Mouse (Mus musculus) cortical plate, adult 2 months (tissue): ENCODE measurements around the gene Thrb. TPM values are rescaled to one million over a fixed set of nuclear protein-coding genes. Genes with fewer than 3 reads are reported as not detected.
"Not testable (repeated sequence)": the region's sequence is repeated elsewhere in the genome, so short reads cannot be mapped to it uniquely, and the experiment has no call there.

Source experiments
- H3K27ac ChIP-seq: fragments of 200-500 bp; 2 replicates; pipeline ENCODE4 v1.5.1; 2012; ENCODE audit warnings: low read length, control low read depth, inconsistent platforms; ENCODE audit not compliant: insufficient read depth
- H3K4me1 ChIP-seq: fragments of 200-500 bp; 2 replicates; pipeline ENCODE4 v1.6.1; 2011; ENCODE audit warnings: low read length; ENCODE audit not compliant: control insufficient read depth, insufficient read depth
- H3K4me3 ChIP-seq: fragments of 200-500 bp; 2 replicates; pipeline ENCODE4 v1.5.1; 2011; ENCODE audit warnings: mild to moderate bottlenecking, low read length, control low read depth; ENCODE audit not compliant: insufficient read depth
- CTCF ChIP-seq: fragments of 200-500 bp; IDR thresholded peaks from 2 replicates; pipeline ENCODE4 v1.5.1; 2011; ENCODE audit warnings: mild to moderate bottlenecking, control low read depth, low read length; ENCODE audit not compliant: insufficient read depth; ENCODE audit errors: extremely low read depth
- POLR2A ChIP-seq: fragments of 200-500 bp; IDR thresholded peaks from 2 replicates; pipeline ENCODE4 v1.6.1; 2011; ENCODE audit warnings: mild to moderate bottlenecking, low read length, control low read depth; ENCODE audit not compliant: insufficient read depth; ENCODE audit errors: extremely low read depth
- polyA plus RNA-seq: library from polyadenylated mRNA; depleted of rRNA; stranded (reverse); fragments of >200 nt; gene quantifications from 2 replicates; pipeline ENCODE4 v1.2.3, GENCODE M21; 2012

The Thrb gene
- polyA plus RNA-seq, 1 experiment = 27.3 TPM

DNA sequence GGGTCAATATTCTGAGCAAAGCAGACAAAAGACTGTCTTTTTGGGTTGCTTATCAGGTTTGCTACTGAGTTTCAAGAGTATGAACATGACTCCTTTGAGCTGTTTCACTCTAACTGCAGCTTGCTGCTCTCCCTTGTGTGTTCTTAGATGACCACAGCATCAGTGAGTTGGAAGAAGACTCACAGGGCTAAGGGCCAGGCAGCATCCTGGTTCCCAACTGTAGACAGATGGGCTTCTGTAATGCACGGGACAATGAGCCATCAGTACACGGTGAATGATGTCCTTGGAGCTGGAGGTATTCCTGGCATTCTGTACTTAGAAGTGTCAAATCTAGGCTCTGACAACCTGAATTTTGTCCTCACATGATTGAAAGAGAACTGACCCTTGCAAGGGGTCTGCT lies 255.5 kb downstream of the Thrb start:
- Histone ChIP-seq H3K27ac (no peak overlapping the region), H3K4me3 (no peak overlapping the region), H3K4me1 (peaks cover 3% of the 10 kb centered on the region; the same call in 1 of the 2 replicates)
- no peak for TF ChIP-seq CTCF
- no peak for TF ChIP-seq POLR2A

DNA sequence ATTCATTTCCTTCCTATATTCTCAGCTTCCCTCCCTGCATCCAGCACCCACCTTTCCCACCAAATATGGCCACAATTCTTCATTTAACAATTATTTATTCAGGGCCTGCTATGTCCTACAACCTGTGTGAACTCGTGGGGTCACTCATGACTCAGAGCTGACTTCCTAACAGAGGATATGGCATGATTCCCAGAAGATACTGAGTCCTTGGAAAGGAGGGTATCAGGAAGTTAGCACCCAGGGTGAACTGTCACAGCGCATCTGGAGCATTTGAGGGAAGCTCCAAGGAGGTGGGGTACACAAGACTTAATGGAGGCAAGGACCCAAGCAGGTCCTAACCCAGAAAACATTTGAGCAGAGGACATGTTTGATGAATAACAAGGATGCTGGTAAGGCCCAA lies 256.6 kb downstream of the Thrb start:
- TF ChIP-seq CTCF = no peak
- no peak for TF ChIP-seq POLR2A
- H3K4me1 ChIP-seq = peaks cover 3% of the 10 kb centered on the region; the same call in 1 of the 2 replicates
- no peak overlapping the region for H3K4me3 ChIP-seq
- no peak overlapping the region for H3K27ac ChIP-seq

DNA sequence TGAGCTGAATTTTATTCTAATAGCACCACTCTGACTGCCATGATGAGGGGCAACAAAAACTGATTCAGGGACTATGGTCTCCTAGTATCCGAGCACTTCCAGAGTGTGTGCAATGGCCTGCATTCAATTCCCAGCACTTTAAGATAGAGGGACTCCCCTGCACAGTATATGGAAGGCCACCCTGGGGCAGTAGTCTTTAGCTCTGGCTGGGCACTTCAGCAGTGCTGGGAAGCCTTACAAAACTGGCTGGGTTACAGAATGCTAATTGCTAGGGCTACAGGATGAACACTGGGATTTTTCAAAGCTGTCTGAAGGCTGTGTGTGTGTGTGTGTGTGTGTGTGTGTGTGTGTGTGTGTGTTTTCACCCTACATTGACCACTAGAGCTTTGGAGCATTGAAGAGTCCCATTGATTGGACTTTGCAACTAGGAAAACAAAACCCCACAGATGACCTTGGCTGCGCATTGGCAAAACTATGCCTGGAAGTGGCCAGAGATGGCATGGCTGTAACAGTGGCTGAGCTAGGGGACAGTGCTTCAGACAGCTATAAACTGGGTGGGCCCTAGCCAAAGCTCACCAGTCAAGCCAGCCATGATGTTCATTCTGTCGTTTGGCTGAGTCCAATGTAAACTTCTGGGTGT lies 257.2 kb downstream of the Thrb start:
- TF ChIP-seq CTCF = no peak
- no peak for TF ChIP-seq POLR2A
- Histone ChIP-seq H3K4me1 (peaks cover 3% of the 10 kb centered on the region; the same call in 1 of the 2 replicates), H3K4me3 (no peak overlapping the region), H3K27ac (no peak overlapping the region)

GRCm38 (mm10) chr14:17917899-17918298 lies 257.8 kb downstream of the Thrb start:
- Histone ChIP-seq H3K4me1 (peaks cover 1% of the 10 kb centered on the region; the same call in 1 of the 2 replicates), H3K27ac (no peak overlapping the region), H3K4me3 (no peak overlapping the region)
- TF ChIP-seq CTCF = no peak
- no peak for TF ChIP-seq POLR2A

DNA sequence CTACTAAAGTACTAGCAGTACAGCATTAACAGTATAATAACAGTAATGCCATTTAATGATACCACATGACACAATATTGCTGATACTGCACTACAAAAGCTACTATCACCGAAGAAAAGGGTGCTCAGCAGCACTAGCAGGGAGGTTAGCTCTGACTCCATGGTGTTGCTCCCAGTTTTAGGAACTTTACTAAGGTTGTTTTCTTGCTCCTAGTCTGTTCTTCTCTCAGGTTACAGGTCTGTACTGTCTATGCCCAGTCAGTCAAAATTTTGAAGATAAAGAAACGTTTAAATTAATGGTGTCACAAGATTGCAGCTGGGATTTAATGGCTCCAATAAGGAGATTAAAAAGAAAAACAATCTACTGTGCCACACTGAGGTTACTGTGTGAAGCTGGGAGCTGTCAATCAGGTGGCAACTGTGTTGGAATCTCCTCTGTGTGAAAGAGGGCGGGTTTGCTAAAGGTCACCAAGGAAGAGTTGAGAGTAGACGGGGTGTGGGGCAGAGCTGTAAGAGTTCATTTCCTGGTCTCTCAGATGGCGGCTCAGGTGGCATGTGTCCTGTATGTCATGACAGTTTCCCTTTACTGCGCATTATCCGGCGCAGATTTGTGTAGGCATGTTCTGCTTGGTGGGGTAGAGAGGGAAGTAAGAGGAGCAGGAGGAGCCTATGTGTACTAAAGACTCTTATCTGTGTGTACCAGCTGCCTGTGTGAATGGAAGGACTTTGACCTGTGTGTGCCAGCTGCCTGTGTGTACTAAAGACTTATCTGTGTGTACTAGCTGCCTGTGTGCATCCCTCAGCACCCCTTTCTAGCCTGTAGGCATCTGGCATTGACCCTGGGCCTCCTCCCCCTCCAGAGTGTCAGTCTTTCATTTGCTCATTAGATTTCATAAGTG lies 263.0 kb downstream of the Thrb start:
- Histone ChIP-seq H3K4me3 (no peak overlapping the region), H3K4me1 (peaks cover 1% of the 10 kb centered on the region; the same call in 1 of the 2 replicates), H3K27ac (no peak overlapping the region)
- TF ChIP-seq POLR2A (no peak), CTCF (no peak)

- TF ChIP-seq POLR2A (no peak), CTCF (peak; percentile 90)
- H3K4me3 ChIP-seq = no peak overlapping the region
- peaks cover 1% of the 10 kb centered on the region; the same call in 1 of the 2 replicates for H3K4me1 ChIP-seq
Observed at GRCm38 (mm10) chr14:17927469-17927868, 267.4 kb downstream of the Thrb start.

DNA sequence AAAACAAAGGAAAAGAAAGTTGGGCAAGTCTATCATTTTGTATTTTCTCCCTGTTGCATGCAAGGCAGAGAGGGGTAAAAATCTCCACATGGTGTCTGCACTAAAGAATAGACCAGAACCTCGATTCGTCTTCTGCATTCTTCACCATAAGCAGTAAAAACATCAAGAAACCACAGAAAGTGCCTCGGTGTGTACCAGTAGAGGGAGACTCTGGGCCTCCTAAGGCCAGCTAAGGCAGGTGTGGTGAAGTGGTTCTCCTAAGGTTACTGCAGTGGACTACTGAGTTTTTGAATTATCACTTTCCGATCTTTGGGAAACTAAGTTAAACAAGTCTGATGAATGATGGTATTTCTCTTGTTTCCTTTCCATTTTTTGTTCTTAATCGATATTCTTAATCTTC lies 269.5 kb downstream of the Thrb start:
- no peak for TF ChIP-seq POLR2A
- TF ChIP-seq CTCF = peak; percentile 46
- Histone ChIP-seq H3K4me3 (no peak overlapping the region), H3K4me1 (peaks cover 1% of the 10 kb centered on the region; the same call in 1 of the 2 replicates), H3K27ac (no peak overlapping the region)

More at GRCm38 (mm10) chr14:17927469-17927868, 267.4 kb downstream of the Thrb start:
- no peak overlapping the region for H3K27ac ChIP-seq

- no peaks in the 10 kb centered on the region for H3K4me1 ChIP-seq
- TF ChIP-seq CTCF (no peak), POLR2A (no peak)
- no peak overlapping the region for H3K27ac ChIP-seq
- no peak overlapping the region for H3K4me3 ChIP-seq
Observed at GRCm38 (mm10) chr14:17933475-17933874, 273.4 kb downstream of the Thrb start.

DNA sequence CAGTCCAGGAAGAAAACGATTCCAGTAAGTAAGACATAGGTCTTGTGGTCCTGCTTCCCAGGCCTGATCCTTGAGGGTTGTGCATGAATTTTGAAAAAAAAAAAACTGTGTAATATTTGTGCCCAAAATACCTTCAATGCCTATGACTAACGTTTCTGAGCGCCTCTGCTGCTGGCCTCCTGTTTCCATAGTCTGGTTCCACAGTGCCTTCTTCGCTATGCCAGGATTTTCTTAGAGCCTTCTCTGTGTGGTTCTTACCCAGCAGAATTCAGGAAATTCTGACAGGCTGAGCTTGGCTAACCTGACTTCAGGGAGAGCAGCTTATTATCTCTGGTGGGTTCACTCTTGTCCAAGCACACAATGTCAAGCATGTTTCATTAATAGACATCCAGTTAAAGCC lies 274.7 kb downstream of the Thrb start:
- H3K4me3 ChIP-seq, H3K27ac ChIP-seq, H3K4me1 ChIP-seq: not testable (repeated sequence)

- no peak overlapping the region for H3K27ac ChIP-seq
- H3K4me3 ChIP-seq = no peak overlapping the region
- TF ChIP-seq POLR2A (no peak), CTCF (no peak)
- no peaks in the 10 kb centered on the region for H3K4me1 ChIP-seq
Observed at GRCm38 (mm10) chr14:17954038-17954437, 294.0 kb downstream of the Thrb start.
